Mouse (Mus musculus) heart, postnatal 0 days (tissue): Measurements from ENCODE around the gene Oxct1.

ENCODE experiments used
- CTCF ChIP-seq: IDR thresholded peaks from 2 replicates; pipeline ENCODE4 v1.5.1; 2016; ENCODE audit warnings: antibody characterized with exemption, control low read depth, low read depth
- EP300 ChIP-seq: IDR thresholded peaks from 2 replicates; pipeline ENCODE4 v1.6.1; 2016; ENCODE audit warnings: antibody characterized with exemption, low read depth

DNA sequence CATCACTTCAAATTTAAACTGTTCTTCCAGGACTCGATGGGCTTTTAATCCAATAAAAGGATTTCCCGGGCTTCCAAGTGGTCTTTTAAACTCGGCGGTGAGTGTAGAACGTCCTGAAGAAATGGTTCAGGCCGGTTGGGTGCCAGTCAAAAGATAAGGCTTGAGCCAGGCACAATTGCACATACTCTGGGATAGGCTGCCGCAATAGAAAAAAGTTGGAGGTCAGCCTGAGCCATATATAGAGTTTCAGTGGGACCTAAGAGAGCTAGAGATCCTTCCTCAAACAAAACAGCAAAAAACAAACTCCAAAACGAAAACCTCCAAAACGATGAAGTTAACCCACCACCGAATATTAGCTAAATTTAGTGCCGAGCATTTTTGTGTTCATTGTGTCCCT lies 677 bp upstream of the Oxct1 start:
- TF ChIP-seq EP300 (no peak), CTCF (no peak)
